Mouse (Mus musculus) spleen, adult 18-20 months (tissue): ENCODE measurements around the gene Efna3.

Experiments
- DNase-seq, 2 experiments: peaks; one replicate each; pipeline ENCODE4 v3.0.0; 2022; ENCODE audit warnings: mixed read lengths in 2 of 2

Gene Efna3

GRCm38 (mm10) chr3:89315930-89316831 lies 6.6 kb downstream of the Efna3 start:
- peak in 1 of 2 experiments; percentile 10 for DNase-seq

- peak; percentile 38 to 62 for DNase-seq
These were observed 7.4 kb downstream of the Efna3 start for GRCm38 (mm10) chr3:89315195-89315929.

- no peak for DNase-seq
These were observed 8.0 kb downstream of the Efna3 start for GRCm38 (mm10) chr3:89314791-89315190.

- no peak for DNase-seq
These were observed 8.4 kb downstream of the Efna3 start for GRCm38 (mm10) chr3:89314340-89314739.

GRCm38 (mm10) chr3:89308089-89308488 lies 14.7 kb downstream of the Efna3 start:
- DNase-seq = peak; percentile 29 to 55

- DNase-seq = no peak
These were observed 17.0 kb downstream of the Efna3 start for GRCm38 (mm10) chr3:89305551-89306325.

DNA sequence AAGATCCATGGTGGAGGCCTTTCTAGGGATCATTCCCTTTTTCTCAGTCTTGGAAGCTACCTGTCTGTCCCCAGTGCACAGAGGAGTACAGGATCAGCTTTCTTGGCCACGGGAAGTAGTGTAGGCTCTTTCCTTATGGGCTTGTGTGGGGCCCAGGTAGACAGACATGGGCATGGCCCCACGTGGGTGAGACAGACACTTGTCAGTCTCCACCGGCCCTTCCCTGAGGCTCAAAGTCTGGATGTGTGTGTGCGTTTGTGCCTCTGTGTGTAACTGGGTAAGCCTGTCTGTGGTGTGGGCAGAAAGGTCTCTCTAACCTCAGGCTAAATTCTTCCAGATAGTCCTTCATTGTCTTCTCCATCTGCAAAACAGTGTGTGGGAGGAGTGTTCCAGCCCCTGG lies 17.7 kb downstream of the Efna3 start:
- no peak for DNase-seq

DNA sequence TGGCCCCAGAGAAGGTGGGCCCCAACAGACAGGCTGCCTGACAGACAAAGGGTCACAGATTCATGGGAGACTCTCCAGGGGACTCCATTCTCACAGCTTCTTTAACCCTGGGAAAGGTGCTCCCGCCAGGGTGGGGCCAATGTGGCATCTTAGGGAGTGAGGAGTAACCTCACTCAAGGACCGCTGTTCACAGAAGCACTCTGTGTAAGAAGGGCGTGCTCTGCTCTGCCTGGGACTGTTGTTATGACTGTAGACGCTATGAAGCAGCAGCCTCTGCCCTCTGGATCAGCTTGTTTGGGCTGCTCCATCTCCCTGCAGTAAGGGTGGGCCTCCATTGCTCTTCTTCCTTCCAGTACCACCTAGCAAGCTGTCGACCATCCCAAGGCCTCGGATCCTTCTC lies 18.3 kb downstream of the Efna3 start:
- DNase-seq = no peak

DNA sequence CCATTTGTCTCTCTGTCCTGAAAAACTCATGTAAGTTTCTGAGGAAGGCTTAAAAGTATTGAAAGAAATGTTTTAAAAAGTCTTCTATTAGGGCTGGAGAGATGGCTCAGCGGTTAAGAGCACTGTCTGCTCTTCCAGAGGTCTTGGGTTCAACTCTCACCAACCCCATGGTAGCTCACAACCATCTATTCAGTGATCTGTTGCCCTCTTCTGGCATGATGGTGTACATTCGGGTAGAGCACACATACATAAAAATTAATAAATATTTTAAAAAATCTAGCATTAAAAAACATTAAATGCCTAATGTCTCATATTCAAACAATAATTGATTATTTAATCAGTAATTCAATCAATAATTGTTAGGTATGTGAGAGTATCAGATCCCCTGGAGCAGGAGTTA lies 22.3 kb downstream of the Efna3 start:
- DNase-seq = no peak

DNA sequence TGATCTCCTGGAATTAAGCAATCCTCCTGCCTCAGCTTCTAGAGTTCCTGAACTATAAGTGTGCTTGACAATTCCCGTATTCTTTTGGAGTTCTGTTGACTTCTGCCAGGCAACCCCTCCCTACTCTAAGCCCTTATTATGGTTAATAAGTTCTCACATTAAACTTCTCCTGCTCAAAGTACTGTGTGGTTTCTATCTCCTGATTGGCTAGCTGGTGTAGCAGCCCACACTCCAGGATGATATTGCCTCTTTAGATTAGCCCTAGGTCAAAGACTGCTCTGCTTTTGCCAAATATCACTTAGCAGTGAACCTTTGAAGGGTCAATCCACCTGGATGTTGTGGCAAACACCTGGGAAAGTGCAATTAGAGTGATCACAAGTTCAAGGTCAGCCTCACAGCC lies 22.7 kb downstream of the Efna3 start:
- no peak for DNase-seq

DNA sequence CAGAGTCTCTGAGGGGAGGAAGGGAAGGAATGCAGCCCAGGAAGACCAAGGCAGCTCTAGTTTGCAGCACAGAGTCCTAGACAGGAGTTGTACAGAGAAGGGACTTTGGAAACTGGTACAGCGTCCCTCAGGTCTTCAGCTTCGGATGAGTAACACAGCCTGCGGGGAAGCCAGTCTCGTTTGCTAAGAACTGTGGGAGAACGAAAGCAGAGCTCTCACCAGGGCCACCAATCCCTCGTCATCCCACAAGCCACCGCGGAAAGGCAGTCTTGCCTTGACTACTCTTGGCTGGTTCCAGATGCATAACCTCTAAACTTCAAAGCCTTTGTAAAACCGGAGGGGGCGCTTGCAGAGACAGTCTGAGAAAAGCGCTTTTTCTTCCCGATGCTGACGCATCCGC lies 23.3 kb downstream of the Efna3 start:
- DNase-seq = no peak

GRCm38 (mm10) chr3:89298908-89299307 lies 23.9 kb downstream of the Efna3 start:
- no peak for DNase-seq

DNA sequence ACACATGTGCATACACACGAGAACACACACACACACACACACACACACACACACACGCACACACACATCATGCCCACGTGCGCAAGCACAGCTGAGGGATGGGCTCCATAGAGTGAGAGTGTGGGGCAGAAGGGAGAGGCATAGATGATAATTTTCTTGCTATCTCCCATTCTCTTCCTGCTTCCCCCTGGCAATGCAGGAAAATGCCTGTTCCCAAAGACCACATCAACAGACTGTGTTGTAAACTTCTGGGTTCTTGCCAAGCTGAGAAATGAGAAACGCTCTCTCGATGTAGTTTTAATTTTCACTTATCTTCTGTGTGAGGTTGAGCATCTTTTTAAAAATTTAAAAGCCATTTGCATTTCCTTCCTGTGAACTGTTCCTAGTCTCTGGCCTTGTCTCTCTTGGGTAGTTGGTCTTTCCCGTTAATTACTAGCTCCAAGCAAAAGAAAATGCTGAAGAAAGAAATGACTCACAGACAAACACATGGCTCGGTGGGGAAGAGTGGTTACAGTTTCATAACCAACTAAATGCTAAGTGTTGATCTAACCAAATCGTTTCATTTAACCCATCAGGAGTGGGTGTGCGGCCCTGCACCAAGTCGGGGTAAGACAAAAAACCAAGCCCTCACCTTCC lies 25.9 kb downstream of the Efna3 start:
- no peak for DNase-seq

GRCm38 (mm10) chr3:89295685-89296230 lies 27.0 kb downstream of the Efna3 start:
- no peak for DNase-seq

DNA sequence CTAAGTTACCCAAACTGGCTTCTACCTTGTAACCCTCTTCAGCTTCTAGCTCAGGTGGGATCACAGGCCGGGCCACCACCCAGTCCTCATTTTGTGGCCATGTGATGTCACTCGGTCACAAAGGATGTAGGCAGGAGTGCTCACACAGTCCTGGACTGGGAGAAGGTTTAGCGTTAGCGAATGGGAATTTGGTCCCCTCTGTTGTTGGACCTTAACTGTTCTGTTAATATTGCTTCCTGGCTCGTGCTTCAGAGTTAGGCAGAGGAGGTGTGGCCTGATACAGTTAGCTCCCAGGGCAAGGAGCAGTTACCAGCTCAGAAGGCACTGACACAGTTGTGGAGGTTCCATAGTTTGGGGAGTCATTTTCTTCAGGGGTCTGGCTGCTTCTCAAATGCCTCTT lies 28.6 kb downstream of the Efna3 start:
- no peak for DNase-seq

DNA sequence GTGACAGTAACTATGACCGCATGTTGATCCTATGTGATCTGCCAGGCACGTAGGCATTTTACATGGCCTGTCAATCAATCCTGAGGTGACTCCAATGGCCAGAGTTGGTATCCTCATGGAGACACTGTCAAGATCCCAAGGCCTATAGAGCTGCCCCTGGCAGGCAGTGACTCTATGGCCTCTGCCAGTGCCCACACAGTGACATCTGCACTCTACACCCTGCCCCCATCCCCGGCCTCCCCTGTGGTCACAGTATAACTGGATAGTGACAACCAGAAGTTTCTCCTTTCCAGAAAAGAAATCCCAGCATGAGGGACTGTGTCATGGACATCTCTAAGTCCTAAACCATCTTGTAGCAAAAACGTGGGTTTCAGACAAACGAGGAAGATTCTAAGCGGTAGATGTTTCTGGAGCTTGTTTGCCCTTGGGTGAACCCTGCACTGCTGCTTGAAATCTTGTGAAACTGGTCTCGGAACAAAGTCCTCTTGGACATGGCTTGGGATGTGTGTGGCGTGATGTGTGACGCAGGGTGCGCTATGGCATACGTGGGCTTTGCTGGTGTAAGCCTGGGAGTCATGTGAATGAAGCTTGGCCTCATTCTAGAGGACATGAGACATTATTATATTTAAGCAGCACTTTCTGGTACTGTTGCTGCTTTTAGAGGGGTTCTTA lies 29.4 kb downstream of the Efna3 start:
- DNase-seq = no peak

DNA sequence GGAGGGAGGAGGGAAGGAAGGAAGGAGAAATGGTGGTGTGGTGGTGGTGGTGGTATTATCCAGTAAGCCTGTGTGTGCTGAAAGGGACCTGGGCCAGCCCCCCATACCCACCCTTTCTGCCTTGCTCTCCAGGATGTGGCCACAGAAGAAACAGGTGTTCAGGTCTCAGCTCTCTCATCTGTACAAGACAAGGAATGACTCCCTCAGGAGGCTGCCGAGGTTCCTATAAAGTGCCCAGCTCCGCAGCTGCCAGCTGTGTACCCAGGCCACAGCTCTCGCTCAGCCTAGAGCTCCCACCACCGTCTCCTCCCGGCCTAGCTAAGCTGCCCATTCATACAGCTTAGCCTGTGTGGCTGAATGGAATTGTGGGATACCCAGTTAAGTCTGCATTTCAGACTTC lies 30.5 kb downstream of the Efna3 start:
- no peak for DNase-seq

GRCm38 (mm10) chr3:89291874-89292273 lies 30.9 kb downstream of the Efna3 start:
- DNase-seq = no peak

- no peak for DNase-seq
These were observed 34.2 kb downstream of the Efna3 start for GRCm38 (mm10) chr3:89288503-89288928.

DNA sequence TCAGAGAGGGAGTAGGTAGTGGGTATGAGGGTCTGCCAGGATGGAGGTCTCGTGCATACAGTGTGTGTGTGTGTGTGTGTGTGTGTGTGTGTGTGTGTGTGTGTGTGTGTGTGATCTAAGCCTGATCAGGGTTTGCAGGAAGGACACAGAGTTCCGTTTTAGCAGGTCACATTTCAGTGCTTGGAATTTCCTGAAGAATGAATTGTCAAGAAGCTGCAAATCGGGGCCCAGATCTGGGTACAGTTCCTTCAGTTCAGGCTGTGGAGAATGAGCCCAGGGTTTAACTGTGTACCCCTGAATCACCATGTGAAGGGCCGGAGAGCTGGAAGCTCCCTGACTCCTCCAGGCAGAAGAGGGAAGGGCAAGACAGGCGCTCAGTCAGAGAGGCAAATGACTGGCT lies 35.5 kb downstream of the Efna3 start:
- DNase-seq = no peak

- DNase-seq = no peak
These were observed 37.2 kb downstream of the Efna3 start for GRCm38 (mm10) chr3:89285526-89285925.

DNA sequence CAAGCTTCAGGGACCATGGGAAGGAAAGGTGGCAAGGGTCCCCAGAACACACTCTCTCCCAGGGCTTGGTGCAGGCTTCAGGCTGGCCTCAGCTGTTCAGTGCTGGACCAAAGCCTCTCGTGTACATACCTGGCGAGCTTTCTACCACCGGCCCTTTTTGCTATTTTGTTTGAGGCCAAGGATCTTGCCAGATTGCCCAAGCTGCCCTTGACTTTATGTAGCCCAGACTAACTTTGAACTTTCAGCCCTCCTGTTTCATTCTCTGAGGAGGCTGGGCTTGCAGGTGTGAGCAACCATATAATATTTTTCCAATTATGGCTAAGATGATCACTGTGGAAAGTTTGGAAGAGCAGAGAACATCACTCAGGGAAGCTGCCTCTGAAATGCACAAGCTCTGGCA lies 38.5 kb downstream of the Efna3 start:
- no peak for DNase-seq
